Mouse (Mus musculus) lung, adult 2 months (tissue): ENCODE measurements around the gene Myo15b. TPM values are rescaled to one million over a fixed set of nuclear protein-coding genes. Genes with fewer than 3 reads are reported as not detected.
"Not testable (repeated sequence)": the region's sequence is repeated elsewhere in the genome, so short reads cannot be mapped to it uniquely, and the experiment has no call there.

ENCODE experiments used
- DNase-seq: peaks from one replicate; pipeline ENCODE4 v3.0.0; 2022
- H3K4me1 ChIP-seq: fragments of 200-500 bp; 2 replicates; pipeline ENCODE4 v1.6.1; 2011; ENCODE audit warnings: low read length; ENCODE audit not compliant: control insufficient read depth, insufficient read depth
- H3K4me3 ChIP-seq: fragments of 200-500 bp; replicated peaks from 2 replicates; pipeline ENCODE3; 2011; ENCODE audit warnings: low read depth, mild to moderate bottlenecking, control low read depth, low read length; ENCODE audit errors: extremely low read depth
- CTCF ChIP-seq: fragments of 200-500 bp; IDR thresholded peaks from 2 replicates; pipeline ENCODE4 v1.5.1; 2011; ENCODE audit warnings: mild to moderate bottlenecking, low read length, control low read depth; ENCODE audit not compliant: insufficient read depth
- POLR2A ChIP-seq: fragments of 200-500 bp; IDR thresholded peaks from 2 replicates; pipeline ENCODE4 v1.6.1; 2011; ENCODE audit warnings: low read depth, mild to moderate bottlenecking, control low read depth, low read length, borderline replicate concordance; ENCODE audit errors: extremely low read depth
- WGBS: fragments of 180-500 bp; shearing (Covaris S2); methylation state at CpG from one replicate; pipeline ENCODE4 v1.1.7; 2018; 5-methylcytosine and 5-hydroxymethylcytosine counted together
- polyA plus RNA-seq: library from polyadenylated mRNA; depleted of rRNA; stranded (reverse); fragments of >200 nt; gene quantifications from 2 replicates; pipeline ENCODE4 v1.2.3, GENCODE M21; 2012

Gene Myo15b
- polyA plus RNA-seq, 1 experiment = 5.4 TPM

- Histone ChIP-seq H3K4me3 (no peak overlapping the region), H3K4me1 (peaks cover 10% of the 10 kb centered on the region)
- DNase-seq = no peak
- no peak for TF ChIP-seq POLR2A
- TF ChIP-seq CTCF = no peak
- whole genome bisulfite sequencing = 55% methylated on average over 3 of the region's 3 CpGs
Measured at GRCm38 (mm10) chr11:115839732-115840131, 18.5 kb upstream of the Myo15b start.

DNA sequence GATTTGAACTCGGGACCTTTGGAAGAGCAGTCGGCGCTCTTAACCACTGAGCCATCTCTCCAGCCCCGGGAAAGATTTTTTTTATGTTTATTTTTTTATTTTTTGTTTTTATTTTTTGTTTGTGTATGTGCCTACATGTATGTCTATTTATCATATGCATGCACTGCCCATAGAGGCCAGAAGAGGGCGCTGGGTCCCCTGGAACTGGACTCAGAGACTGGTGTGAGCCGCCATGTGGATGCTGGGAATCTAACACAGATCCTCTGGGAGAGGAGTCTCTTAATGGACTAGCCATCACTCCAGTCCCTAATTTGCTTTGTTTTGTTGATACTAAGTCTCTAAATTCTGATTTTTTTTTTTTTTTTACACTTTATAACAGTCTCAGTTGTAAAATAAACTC lies 17.2 kb upstream of the Myo15b start:
- DNase-seq = no peak
- 88% methylated on average over 6 of the region's 6 CpGs for whole genome bisulfite sequencing
- Histone ChIP-seq H3K4me3 (no peak overlapping the region), H3K4me1 (peaks cover 10% of the 10 kb centered on the region)
- no peak for TF ChIP-seq CTCF
- no peak for TF ChIP-seq POLR2A

DNA sequence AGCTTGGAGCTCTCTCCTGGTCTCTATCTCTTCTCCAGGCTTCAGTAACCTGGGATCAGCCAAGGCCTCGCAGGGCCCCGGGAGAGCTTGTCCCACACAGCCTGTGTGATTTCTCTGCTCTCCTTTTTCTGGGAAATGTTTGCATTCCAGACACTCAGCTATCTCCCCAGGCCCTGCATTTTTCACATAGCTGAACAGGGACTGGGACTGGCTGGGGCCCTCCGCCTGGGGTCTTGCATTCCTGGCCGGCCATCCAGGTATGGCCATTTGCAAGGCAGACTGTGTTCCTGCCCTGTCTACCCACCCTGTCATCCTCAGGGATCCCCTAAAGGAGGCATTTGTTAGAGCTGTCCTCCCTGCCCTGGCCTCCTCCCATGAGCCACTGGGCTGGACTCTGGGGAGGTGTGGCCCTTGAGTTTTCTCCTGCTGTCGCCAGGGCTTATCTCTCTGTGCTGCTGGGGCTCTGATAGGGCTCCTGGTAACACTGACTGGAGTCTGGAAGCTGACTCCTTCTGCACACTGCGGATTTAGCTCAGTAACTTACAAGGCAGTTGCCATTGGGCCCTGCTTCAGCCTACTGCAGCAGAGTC lies 16.1 kb upstream of the Myo15b start:
- peaks cover 10% of the 10 kb centered on the region for H3K4me1 ChIP-seq
- WGBS = 39% methylated on average over 6 of the region's 6 CpGs
- no peak overlapping the region for H3K4me3 ChIP-seq
- TF ChIP-seq POLR2A = no peak
- DNase-seq = no peak

DNA sequence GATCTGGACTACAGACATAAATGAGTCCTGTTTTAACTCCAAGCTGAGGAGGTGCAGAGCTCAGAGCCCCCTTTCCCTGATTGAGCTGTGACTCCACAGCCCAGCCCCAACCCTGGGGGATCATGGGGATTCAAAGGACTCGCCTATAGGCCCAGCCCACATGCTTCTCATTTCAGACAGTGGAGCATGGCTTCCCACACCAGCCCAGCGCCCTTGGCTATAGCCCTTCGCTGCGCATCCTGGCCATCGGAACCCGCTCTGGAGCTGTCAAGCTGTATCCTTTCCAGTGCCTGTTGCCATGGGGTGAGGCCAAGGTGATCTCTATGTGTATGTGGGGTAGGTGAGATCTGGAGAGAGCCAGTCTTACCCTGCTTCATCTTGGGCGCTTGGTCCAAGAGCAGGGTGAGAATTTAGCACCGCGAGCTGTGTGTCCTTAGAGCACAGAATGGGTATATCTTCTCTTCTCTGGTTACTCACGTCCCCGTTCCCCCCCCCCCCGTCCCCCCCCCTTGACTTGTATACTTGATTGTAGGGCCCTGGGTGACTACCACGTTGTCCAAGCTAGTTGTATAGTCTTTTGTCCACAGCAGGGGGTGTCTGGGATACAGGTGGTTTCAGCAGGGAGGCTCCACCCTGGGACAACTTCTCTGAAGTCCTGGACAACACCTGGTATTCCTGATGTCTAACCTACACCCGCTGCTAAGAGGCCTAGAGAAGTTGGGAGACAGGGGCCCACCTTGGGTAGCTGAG lies 14.9 kb upstream of the Myo15b start:
- peaks cover 6% of the 10 kb centered on the region for H3K4me1 ChIP-seq
- H3K4me3 ChIP-seq = no peak overlapping the region
- no peak for DNase-seq
- 85% methylated on average over 11 of the region's 14 CpGs for WGBS
- TF ChIP-seq POLR2A (no peak), CTCF (no peak)

DNA sequence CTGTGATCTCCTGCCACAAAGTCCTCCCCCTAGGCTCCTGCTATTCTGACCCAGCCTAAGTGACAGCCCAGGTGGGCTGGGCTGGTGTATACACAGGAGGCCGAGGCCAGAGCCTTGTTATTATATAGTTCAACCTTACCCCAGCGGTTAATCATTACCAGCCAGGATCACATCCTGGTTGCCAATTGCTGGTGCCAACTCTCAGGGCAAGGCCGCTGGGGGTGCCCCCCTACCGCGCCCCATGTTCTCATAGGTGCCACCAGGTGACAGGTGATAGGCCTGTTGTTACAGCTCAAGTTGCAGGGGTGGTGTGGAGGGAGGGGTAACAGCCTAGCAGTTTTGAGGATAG lies 14.3 kb upstream of the Myo15b start:
- no peak overlapping the region for H3K4me3 ChIP-seq
- H3K4me1 ChIP-seq = peaks cover 6% of the 10 kb centered on the region
- no peak for DNase-seq
- no peak for TF ChIP-seq POLR2A
- no peak for TF ChIP-seq CTCF
- 73% methylated on average over 5 of the region's 5 CpGs for WGBS

- WGBS = 68% methylated on average over 8 of the region's 8 CpGs
- Histone ChIP-seq H3K4me3 (no peak overlapping the region), H3K4me1 (peaks cover 6% of the 10 kb centered on the region)
- DNase-seq = no peak
- no peak for TF ChIP-seq POLR2A
Measured at GRCm38 (mm10) chr11:115844240-115844639, 14.0 kb upstream of the Myo15b start.

DNA sequence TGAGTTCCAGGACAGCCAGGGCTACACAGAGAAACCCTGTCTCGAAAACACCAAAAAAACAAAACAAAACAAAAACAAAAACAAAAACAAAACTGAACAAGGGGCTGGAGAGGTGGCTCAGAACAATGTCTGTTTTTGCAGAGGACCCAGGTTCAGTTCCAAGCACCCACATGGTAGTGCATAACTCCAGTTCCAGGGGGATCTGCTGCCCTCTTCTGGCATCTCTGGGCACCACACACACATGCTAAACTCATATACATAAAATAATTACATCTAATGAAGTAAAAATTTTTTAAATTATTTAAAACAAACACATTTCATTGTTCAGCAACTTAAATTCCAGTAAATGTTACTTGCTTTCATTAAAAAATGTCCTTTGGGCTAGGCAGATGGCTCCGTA lies 12.4 kb upstream of the Myo15b start:
- Histone ChIP-seq H3K4me1 (peaks cover 6% of the 10 kb centered on the region), H3K4me3 (no peak overlapping the region)
- TF ChIP-seq POLR2A = no peak
- TF ChIP-seq CTCF = no peak
- 87% methylated on average over 2 of the region's 2 CpGs for WGBS
- no peak for DNase-seq

DNA sequence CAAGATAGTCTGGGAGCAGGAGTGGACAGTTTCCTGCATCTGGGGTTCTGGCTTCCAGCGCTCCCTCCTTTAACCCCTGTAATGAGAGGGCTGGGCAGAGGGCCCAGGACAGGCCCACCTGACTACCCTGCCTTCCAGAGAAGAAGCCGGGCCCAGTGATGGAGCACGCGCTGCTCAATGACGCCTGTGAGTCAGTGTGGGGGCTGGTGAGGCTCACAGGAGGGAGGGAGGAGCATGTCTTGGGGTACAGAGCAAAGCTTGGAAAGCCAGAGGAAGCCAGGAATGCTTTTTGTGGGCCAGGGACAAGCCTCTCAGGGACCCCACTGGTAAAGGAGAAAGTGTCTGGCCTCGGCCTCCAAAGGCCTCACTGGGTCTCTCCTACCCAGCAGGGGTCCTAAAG lies 3.5 kb upstream of the Myo15b start:
- H3K4me3 ChIP-seq = no peak overlapping the region
- no peak for TF ChIP-seq CTCF
- no peak for TF ChIP-seq POLR2A
- H3K4me1 ChIP-seq = no peaks in the 10 kb centered on the region
- WGBS = 81% methylated on average over 6 of the region's 6 CpGs
- DNase-seq = no peak

- WGBS = 93% methylated on average over 4 of the region's 4 CpGs
- not testable (repeated sequence) for H3K4me3 ChIP-seq, H3K4me1 ChIP-seq, DNase-seq
Measured at GRCm38 (mm10) chr11:115857146-115857545, 1.1 kb upstream of the Myo15b start.

- Histone ChIP-seq H3K4me3 (no peak overlapping the region), H3K4me1 (no peaks in the 10 kb centered on the region)
- WGBS = 45% methylated on average over 13 of the region's 13 CpGs
- TF ChIP-seq POLR2A = no peak
- no peak for TF ChIP-seq CTCF
- no peak for DNase-seq
Measured at GRCm38 (mm10) chr11:115857936-115858335, 270 bp upstream of the Myo15b start.
